Comparison of ENCODE assay signal across 8 mouse cellular contexts in genomic region chr4:53931068-53931467, GRCm38 (mm10).
A peak's percentile ranks its signal among the peaks of the same experiment; 100 is the strongest.
DNase-seq lines count a peak whose midpoint lies in the region; ATAC-seq and TF ChIP-seq lines count a peak whose summit lies in the region.
"Had no signal": no experiment of that assay in that cellular context is flagged by ENCODE, and none has a peak within 500 bp of the region (broad histone marks: within the 10 kb centered on the region; RNA-seq: fewer than 3 reads in every experiment).

No protein-coding gene starts in this region.

- no peaks in the 10 kb centered on the region for H3K9me3 ChIP-seq in intestine, embryonic 14.5 days (ENCODE audit: control insufficient read depth, low read length)
- no peaks in the 10 kb centered on the region for H3K9me3 ChIP-seq in intestine, postnatal 0 days (ENCODE audit: control insufficient read depth)
- no peaks in the 10 kb centered on the region for H3K9me3 ChIP-seq in neural tube, embryonic 13.5 days
- H3K9me3 ChIP-seq in hindbrain, postnatal 0 days (ENCODE audit: low read length): no peaks in the 10 kb centered on the region
- H3K9me3 ChIP-seq: G1E had no signal

- no peak overlapping the region for H3K4me2 ChIP-seq in intestine, embryonic 14.5 days (ENCODE audit: low read length)
- H3K4me2 ChIP-seq in intestine, postnatal 0 days (replicated peaks; ENCODE audit: low read depth): no peak overlapping the region
- H3K4me2 ChIP-seq in neural tube, embryonic 13.5 days: no peak overlapping the region
- no peak overlapping the region for H3K4me2 ChIP-seq in hindbrain, postnatal 0 days (ENCODE audit: low read depth, low read length)

- WGBS in intestine, embryonic 14.5 days: 90% methylated on average over 3 of the region's 3 CpGs
- WGBS in intestine, postnatal 0 days: 89% methylated on average over 3 of the region's 3 CpGs
- 90% methylated on average over 3 of the region's 3 CpGs for WGBS in neural tube, embryonic 13.5 days
- WGBS in hindbrain, postnatal 0 days: 88% methylated on average over 3 of the region's 3 CpGs

- no peak overlapping the region for H3K27ac ChIP-seq in intestine, embryonic 14.5 days (ENCODE audit: low read depth)
- H3K27ac ChIP-seq in intestine, postnatal 0 days (ENCODE audit: low read depth, low read length): no peak overlapping the region
- H3K27ac ChIP-seq in neural tube, embryonic 13.5 days (replicated peaks): no peak overlapping the region
- H3K27ac ChIP-seq in hindbrain, postnatal 0 days: no peak overlapping the region

- no peak for DNase-seq in intestine, embryonic 14.5 days (ENCODE audit: low spot score)
- DNase-seq in neural tube, embryonic 10.5 days (ENCODE audit: extremely low spot score, low spot score): no peak
- DNase-seq in hindbrain, postnatal 0 days (ENCODE audit: low spot score): no peak
- DNase-seq in urinary bladder, postnatal 36 days (ENCODE audit: low spot score in 2 of 2): no peak
- DNase-seq in cerebellum, postnatal 36 days: no peak

- no peak for TF ChIP-seq CTCF in intestine, postnatal 0 days (IDR thresholded peaks at IDR 0.05; ENCODE audit: low read depth)
- TF ChIP-seq CTCF in hindbrain, postnatal 0 days (IDR thresholded peaks at IDR 0.05; ENCODE audit: low read depth): no peak

- ATAC-seq in intestine, embryonic 14.5 days (replicated peaks; ENCODE audit: low FRiP score, low TSS enrichment, low read depth): 0 out of 2 replicates have a peak, but pooled peaks have one; percentile 19
- ATAC-seq in intestine, postnatal 0 days: no peak
- 0 out of 2 replicates have a peak, but pooled peaks have one; percentile 15 for ATAC-seq in neural tube, embryonic 13.5 days (ENCODE audit: low read depth)
- ATAC-seq in hindbrain, postnatal 0 days: peak; percentile 32; the same call in 1 of the 2 replicates

- H3K4me3 ChIP-seq in intestine, embryonic 14.5 days (ENCODE audit: low read depth, low read length): no peak overlapping the region
- no peak overlapping the region for H3K4me3 ChIP-seq in intestine, postnatal 0 days (ENCODE audit: low read depth, low read length)
- no peak overlapping the region for H3K4me3 ChIP-seq in neural tube, embryonic 13.5 days
- no peak overlapping the region for H3K4me3 ChIP-seq in hindbrain, postnatal 0 days (ENCODE audit: low read length)

- no peaks in the 10 kb centered on the region for H3K36me3 ChIP-seq in intestine, embryonic 14.5 days (ENCODE audit: control insufficient read depth, insufficient read depth, low read length)
- no peaks in the 10 kb centered on the region for H3K36me3 ChIP-seq in intestine, postnatal 0 days (ENCODE audit: control insufficient read depth, insufficient read depth)
- H3K36me3 ChIP-seq in neural tube, embryonic 13.5 days: no peaks in the 10 kb centered on the region
- no peaks in the 10 kb centered on the region for H3K36me3 ChIP-seq in hindbrain, postnatal 0 days (ENCODE audit: insufficient read depth, low read length)
- H3K36me3 ChIP-seq: G1E had no signal

- no peaks in the 10 kb centered on the region for H3K4me1 ChIP-seq in intestine, embryonic 14.5 days (replicated peaks; ENCODE audit: control insufficient read depth, insufficient read depth, low read length)
- H3K4me1 ChIP-seq in intestine, postnatal 0 days (replicated peaks; ENCODE audit: control insufficient read depth, insufficient read depth, low read length): no peaks in the 10 kb centered on the region
- peaks cover 6% of the 10 kb centered on the region for H3K4me1 ChIP-seq in neural tube, embryonic 13.5 days (replicated peaks)
- H3K4me1 ChIP-seq in hindbrain, postnatal 0 days (ENCODE audit: insufficient read depth, low read length): no peaks in the 10 kb centered on the region

- no peaks in the 10 kb centered on the region for H3K27me3 ChIP-seq in intestine, embryonic 14.5 days (replicated peaks; ENCODE audit: control insufficient read depth, insufficient read depth, low read length)
- H3K27me3 ChIP-seq in intestine, postnatal 0 days (replicated peaks; ENCODE audit: control insufficient read depth, insufficient read depth, low read length): no peaks in the 10 kb centered on the region
- H3K27me3 ChIP-seq in neural tube, embryonic 13.5 days: no peaks in the 10 kb centered on the region
- no peaks in the 10 kb centered on the region for H3K27me3 ChIP-seq in hindbrain, postnatal 0 days (ENCODE audit: insufficient read depth, low read length)

- H3K9ac ChIP-seq in intestine, embryonic 14.5 days (ENCODE audit: low read length): no peak overlapping the region
- no peak overlapping the region for H3K9ac ChIP-seq in intestine, postnatal 0 days (ENCODE audit: low read depth, low read length)
- H3K9ac ChIP-seq in neural tube, embryonic 13.5 days: no peak overlapping the region
- H3K9ac ChIP-seq in hindbrain, postnatal 0 days (replicated peaks; ENCODE audit: low read length): no peak overlapping the region
